Mouse (Mus musculus) heart, embryonic 13.5 days (tissue): Measurements from ENCODE around the gene Rbm44. TPM values are rescaled to one million over a fixed set of nuclear protein-coding genes. Genes with fewer than 3 reads are reported as not detected.

Experiments used
- ATAC-seq: fragments of 200-750 bp; cut with Nextera tagmentation; 2 replicates; pipeline ENCODE4 v1.8.0; 2017; ENCODE audit warnings: moderate TSS enrichment; ENCODE audit not compliant: insufficient number of reproducible peaks, low FRiP score, low TSS enrichment; ENCODE audit errors: extremely low read depth
- H3K27ac ChIP-seq: fragments of 300-500 bp; sonication (generic); replicated peaks from 2 replicates; pipeline ENCODE4 v1.5.1; 2015; ENCODE audit warnings: moderate library complexity, mild to moderate bottlenecking, inconsistent platforms
- H3K27me3 ChIP-seq: fragments of 300-500 bp; sonication (generic); replicated peaks from 2 replicates; pipeline ENCODE4 v1.6.1; 2015; ENCODE audit warnings: mild to moderate bottlenecking, inconsistent platforms
- H3K36me3 ChIP-seq: fragments of 300-500 bp; sonication (generic); 2 replicates; pipeline ENCODE4 v1.6.1; 2015; ENCODE audit warnings: mild to moderate bottlenecking, inconsistent platforms
- H3K4me1 ChIP-seq: fragments of 300-500 bp; sonication (generic); 2 replicates; pipeline ENCODE4 v1.6.1; 2015; ENCODE audit warnings: inconsistent platforms
- H3K4me2 ChIP-seq: fragments of 300-500 bp; sonication (generic); 2 replicates; pipeline ENCODE4 v1.6.1; 2015; ENCODE audit warnings: inconsistent platforms, mild to moderate bottlenecking, moderate library complexity
- H3K4me3 ChIP-seq: fragments of 300-500 bp; sonication (generic); 2 replicates; pipeline ENCODE4 v1.5.1; 2015; ENCODE audit warnings: moderate library complexity, mild to moderate bottlenecking, inconsistent platforms
- H3K9ac ChIP-seq: fragments of 300-500 bp; sonication (generic); 2 replicates; pipeline ENCODE4 v1.6.1; 2015; ENCODE audit warnings: inconsistent platforms, mild to moderate bottlenecking, moderate library complexity
- H3K9me3 ChIP-seq: fragments of 300-500 bp; sonication (generic); 2 replicates; pipeline ENCODE4 v1.6.1; 2016; ENCODE audit warnings: inconsistent platforms
- WGBS: fragments of 180-500 bp; shearing (Covaris S2); methylation state at CpG from one replicate; pipeline ENCODE4 v1.1.7; 2015; ENCODE audit warnings: mixed read lengths; 5-methylcytosine and 5-hydroxymethylcytosine counted together
- polyA plus RNA-seq: library from polyadenylated mRNA; unstranded; fragments of >200 nt; fragmentation: Nextera tagmentation; extraction: Ambion mirVana; gene quantifications from 2 replicates; pipeline ENCODE4 v1.2.1, GENCODE M21; 2015

The Rbm44 gene
- polyA plus RNA-seq, 1 experiment from 2014 or later = 2.1 TPM

GRCm38 (mm10) chr1:91179086-91179485, 34.2 kb downstream of the Rbm44 start:
- Histone ChIP-seq H3K27me3 (peaks cover 24% of the 10 kb centered on the region), H3K4me2 (peak overlapping the region; percentile 83), H3K9me3 (no peaks in the 10 kb centered on the region), H3K4me1 (peaks cover 43% of the 10 kb centered on the region), H3K27ac (no peak overlapping the region), H3K9ac (peak overlapping the region; percentile 85; the same call in 1 of the 2 replicates), H3K36me3 (no peaks in the 10 kb centered on the region), H3K4me3 (peak overlapping the region; percentile 60; the same call in 1 of the 2 replicates)
- ATAC-seq = peak; percentile 38; the same call in 1 of the 2 replicates
- 21% methylated on average over 5 of the region's 5 CpGs for whole genome bisulfite sequencing

DNA sequence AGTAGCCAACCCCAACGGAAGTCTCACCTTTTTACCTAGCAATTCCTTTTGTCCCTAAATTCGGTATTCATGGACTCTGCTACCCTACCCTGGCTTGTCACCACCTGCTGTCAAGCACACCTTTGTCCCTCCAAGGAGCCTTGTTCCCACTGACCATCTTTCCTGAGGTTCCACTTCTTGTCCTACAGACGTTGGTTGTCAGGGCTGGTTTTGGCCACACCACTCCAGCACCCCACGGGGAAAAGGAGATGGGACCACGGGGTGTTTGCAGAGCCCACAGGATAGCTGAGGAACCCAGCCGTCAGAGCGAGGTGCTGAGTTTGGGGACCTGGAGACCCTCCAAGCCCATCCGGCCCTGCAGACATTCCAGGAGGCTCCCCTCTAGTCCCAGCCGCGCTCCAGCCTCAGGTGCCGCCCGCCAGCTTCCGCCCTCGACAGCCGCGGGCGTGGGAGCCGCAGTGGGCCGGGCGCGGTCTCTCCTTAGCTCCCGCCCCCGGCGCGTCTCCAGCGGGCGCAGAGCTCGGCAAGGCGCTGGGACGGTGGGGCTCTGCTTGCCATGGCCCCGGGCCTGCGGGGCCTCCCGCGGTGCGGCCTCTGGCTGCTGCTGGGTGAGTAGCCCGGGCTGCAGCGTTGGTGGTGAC, 34.8 kb downstream of the Rbm44 start, which contains the start of gene Ramp1:
TSS of gene Ramp1 (plus strand) at position 290 of the 641 bp plus-strand sequence.
- 2% methylated on average over 37 of the region's 37 CpGs for WGBS
- no peaks in the 10 kb centered on the region for H3K9me3 ChIP-seq
- H3K9ac ChIP-seq = peak within 1 kb of the TSS; percentile 85
- peak; percentile 45; the same call in 1 of the 2 replicates for ATAC-seq
- H3K27me3 ChIP-seq = peaks cover 24% of the 10 kb centered on the region
- peaks cover 43% of the 10 kb centered on the region for H3K4me1 ChIP-seq
- no peaks in the 10 kb centered on the region for H3K36me3 ChIP-seq
- H3K27ac ChIP-seq = no peak within 1 kb of the TSS; the same call in 1 of the 2 replicates
- peak within 1 kb of the TSS; percentile 83 for H3K4me2 ChIP-seq
- H3K4me3 ChIP-seq = peak within 1 kb of the TSS; percentile 60

DNA sequence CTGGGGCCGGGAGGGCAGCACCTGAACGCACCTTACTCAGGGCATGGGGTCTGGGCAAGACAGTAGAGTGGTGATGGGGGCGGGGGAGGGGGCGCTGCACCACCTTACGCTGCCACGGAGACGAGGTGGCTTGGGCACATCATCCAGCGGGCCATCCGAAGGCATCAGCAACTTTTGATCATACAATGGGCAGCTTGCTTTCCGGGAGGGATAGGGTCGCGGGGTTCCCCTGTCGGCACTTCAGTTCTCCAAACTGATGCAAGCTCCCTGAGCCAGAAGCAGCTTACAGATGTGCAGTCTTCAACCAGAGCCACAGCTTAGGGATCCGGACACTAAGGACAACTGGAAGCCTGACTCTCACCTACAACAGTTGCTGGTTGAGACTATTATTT, 35.3 kb downstream of the Rbm44 start:
- peaks cover 24% of the 10 kb centered on the region for H3K27me3 ChIP-seq
- 4% methylated on average over 14 of the region's 14 CpGs for WGBS
- ATAC-seq = 0 out of 2 replicates have a peak, but pooled peaks have one; percentile 42
- H3K9ac ChIP-seq = peak overlapping the region; percentile 85
- H3K27ac ChIP-seq = no peak overlapping the region; the same call in 1 of the 2 replicates
- peak overlapping the region; percentile 83 for H3K4me2 ChIP-seq
- H3K4me3 ChIP-seq = peak overlapping the region; percentile 60
- no peaks in the 10 kb centered on the region for H3K36me3 ChIP-seq
- H3K9me3 ChIP-seq = no peaks in the 10 kb centered on the region
- H3K4me1 ChIP-seq = peaks cover 43% of the 10 kb centered on the region

GRCm38 (mm10) chr1:91180723-91181122, 35.8 kb downstream of the Rbm44 start:
- WGBS = 60% methylated on average over 6 of the region's 6 CpGs
- Histone ChIP-seq H3K9ac (peak overlapping the region; percentile 85), H3K27ac (no peak overlapping the region), H3K9me3 (no peaks in the 10 kb centered on the region), H3K27me3 (peaks cover 24% of the 10 kb centered on the region), H3K4me3 (peak overlapping the region; percentile 60), H3K36me3 (no peaks in the 10 kb centered on the region), H3K4me1 (peaks cover 43% of the 10 kb centered on the region), H3K4me2 (peak overlapping the region; percentile 83)
- ATAC-seq = no peak

GRCm38 (mm10) chr1:91181261-91181660, 36.4 kb downstream of the Rbm44 start:
- no peak for ATAC-seq
- H3K27ac ChIP-seq = 0 out of 2 replicates have a peak overlapping the region, but pooled peaks have one; percentile 8
- H3K4me1 ChIP-seq = peaks cover 43% of the 10 kb centered on the region
- peaks cover 24% of the 10 kb centered on the region for H3K27me3 ChIP-seq
- H3K4me2 ChIP-seq = peak overlapping the region; percentile 83
- H3K4me3 ChIP-seq = peak overlapping the region; percentile 60; the same call in 1 of the 2 replicates
- no peaks in the 10 kb centered on the region for H3K36me3 ChIP-seq
- peaks cover 3% of the 10 kb centered on the region; the same call in 1 of the 2 replicates for H3K9me3 ChIP-seq
- 0 out of 2 replicates have a peak overlapping the region, but pooled peaks have one; percentile 85 for H3K9ac ChIP-seq
- 56% methylated on average over 5 of the region's 5 CpGs for WGBS

DNA sequence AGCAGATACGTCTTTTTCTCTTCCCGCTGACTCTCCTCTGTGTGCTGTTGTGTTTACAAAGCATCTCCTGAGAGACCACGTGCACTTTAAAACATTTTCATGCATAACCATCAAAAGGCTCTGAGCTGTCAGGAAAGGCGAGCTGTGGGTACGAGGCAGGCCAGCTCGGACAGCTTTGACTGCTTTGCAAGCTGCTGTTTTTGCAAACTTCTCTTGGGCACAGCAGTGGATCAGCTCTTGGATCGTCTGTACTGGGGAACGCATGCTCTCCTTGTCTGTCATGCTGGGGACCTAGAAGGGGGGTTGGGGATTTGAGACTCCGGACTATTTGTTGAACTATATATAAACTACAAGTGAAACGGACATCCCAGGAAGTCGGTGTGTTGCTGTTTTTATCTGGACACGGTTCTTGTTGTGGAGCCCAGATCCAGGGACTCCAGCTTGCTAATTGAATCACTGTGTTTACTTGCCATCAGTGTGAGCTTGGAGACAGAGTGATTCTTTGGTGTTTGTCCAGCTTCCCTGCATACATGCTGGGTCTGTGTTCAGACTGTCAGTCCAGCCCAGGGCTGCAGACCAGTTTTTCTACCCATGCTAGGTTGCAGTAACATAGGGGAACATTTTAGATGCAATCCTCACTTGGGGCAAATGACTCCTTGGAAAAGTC, 37.0 kb downstream of the Rbm44 start:
- 21% methylated on average over 12 of the region's 12 CpGs for WGBS
- H3K4me2 ChIP-seq = peak overlapping the region; percentile 83
- H3K4me3 ChIP-seq = peak overlapping the region; percentile 17; the same call in 1 of the 2 replicates
- ATAC-seq = no peak
- H3K9me3 ChIP-seq = peaks cover 6% of the 10 kb centered on the region; the same call in 1 of the 2 replicates
- H3K4me1 ChIP-seq = peaks cover 41% of the 10 kb centered on the region
- H3K9ac ChIP-seq = peak overlapping the region; percentile 66
- H3K27me3 ChIP-seq = peaks cover 24% of the 10 kb centered on the region
- no peaks in the 10 kb centered on the region for H3K36me3 ChIP-seq
- peak overlapping the region; percentile 8; the same call in 1 of the 2 replicates for H3K27ac ChIP-seq

- 69% methylated on average over 10 of the region's 10 CpGs for WGBS
- no peak overlapping the region for H3K4me2 ChIP-seq
- peaks cover 6% of the 10 kb centered on the region; the same call in 1 of the 2 replicates for H3K9me3 ChIP-seq
- peaks cover 39% of the 10 kb centered on the region for H3K4me1 ChIP-seq
- peaks cover 24% of the 10 kb centered on the region for H3K27me3 ChIP-seq
- no peak overlapping the region for H3K27ac ChIP-seq
- no peak overlapping the region for H3K4me3 ChIP-seq
- no peaks in the 10 kb centered on the region for H3K36me3 ChIP-seq
- H3K9ac ChIP-seq = no peak overlapping the region
- no peak for ATAC-seq
Observed at GRCm38 (mm10) chr1:91183305-91183704, 38.4 kb downstream of the Rbm44 start.

DNA sequence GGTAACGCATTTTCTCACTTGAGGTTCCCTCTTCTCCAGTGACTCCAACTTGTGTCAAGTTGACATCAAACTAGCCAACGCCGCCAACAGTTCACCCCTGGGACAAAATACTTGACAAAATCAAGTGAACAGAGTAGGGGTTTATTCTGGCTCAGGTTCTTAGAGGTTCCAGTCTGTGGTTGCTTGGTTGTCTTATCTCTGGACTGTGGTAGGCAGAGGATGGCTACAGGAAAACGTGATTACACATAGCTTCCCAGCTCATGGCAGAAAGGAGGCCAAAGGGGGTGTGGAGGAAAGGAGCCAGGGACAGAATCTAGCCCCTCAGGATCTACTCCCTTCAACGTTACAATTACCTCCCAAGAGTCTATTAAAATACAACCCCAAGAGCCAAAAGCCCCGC, 41.8 kb downstream of the Rbm44 start:
- no peak for ATAC-seq
- Histone ChIP-seq H3K27ac (no peak overlapping the region), H3K9me3 (peaks cover 6% of the 10 kb centered on the region; the same call in 1 of the 2 replicates), H3K9ac (no peak overlapping the region), H3K27me3 (no peaks in the 10 kb centered on the region), H3K4me2 (no peak overlapping the region), H3K4me1 (peaks cover 16% of the 10 kb centered on the region), H3K36me3 (no peaks in the 10 kb centered on the region), H3K4me3 (no peak overlapping the region)
- WGBS = 76% methylated on average over 6 of the region's 6 CpGs

- no peaks in the 10 kb centered on the region for H3K27me3 ChIP-seq
- no peak overlapping the region for H3K4me3 ChIP-seq
- ATAC-seq = no peak
- no peak overlapping the region for H3K27ac ChIP-seq
- H3K4me2 ChIP-seq = no peak overlapping the region
- no peaks in the 10 kb centered on the region for H3K36me3 ChIP-seq
- no peak overlapping the region for H3K9ac ChIP-seq
- 85% methylated on average over 5 of the region's 5 CpGs for WGBS
- H3K4me1 ChIP-seq = peaks cover 10% of the 10 kb centered on the region
- H3K9me3 ChIP-seq = peaks cover 6% of the 10 kb centered on the region; the same call in 1 of the 2 replicates
Observed at GRCm38 (mm10) chr1:91187315-91187714, 42.4 kb downstream of the Rbm44 start.

GRCm38 (mm10) chr1:91187786-91188640, 43.1 kb downstream of the Rbm44 start:
- 74% methylated on average over 7 of the region's 7 CpGs for WGBS
- Histone ChIP-seq H3K9me3 (peaks cover 6% of the 10 kb centered on the region; the same call in 1 of the 2 replicates), H3K4me3 (no peak overlapping the region), H3K9ac (no peak overlapping the region), H3K4me2 (no peak overlapping the region), H3K27ac (no peak overlapping the region), H3K36me3 (no peaks in the 10 kb centered on the region), H3K27me3 (no peaks in the 10 kb centered on the region), H3K4me1 (peaks cover 6% of the 10 kb centered on the region)
- no peak for ATAC-seq
